Mouse (Mus musculus) adipocyte (in vitro differentiated cells): ENCODE measurements at regions not wholly inside any gene's neighbourhood (a gene's known extent, or its start where the extent isn't known, plus 50 kb on each side); places are given as distances from the start of the nearest gene placed in this dataset.
"Not testable (repeated sequence)": the region's sequence is repeated elsewhere in the genome, so short reads cannot be mapped to it uniquely, and the experiment has no call there.

Source experiments
- DNase-seq: peaks from one replicate; pipeline ENCODE4 v3.0.0-alpha.2; 2016; ENCODE audit warnings: low spot score

GRCm38 (mm10) chr13:12726831-12727230 lies 73.0 kb downstream of the Prl2c3 start:
- peak; percentile 29 for DNase-seq

DNA sequence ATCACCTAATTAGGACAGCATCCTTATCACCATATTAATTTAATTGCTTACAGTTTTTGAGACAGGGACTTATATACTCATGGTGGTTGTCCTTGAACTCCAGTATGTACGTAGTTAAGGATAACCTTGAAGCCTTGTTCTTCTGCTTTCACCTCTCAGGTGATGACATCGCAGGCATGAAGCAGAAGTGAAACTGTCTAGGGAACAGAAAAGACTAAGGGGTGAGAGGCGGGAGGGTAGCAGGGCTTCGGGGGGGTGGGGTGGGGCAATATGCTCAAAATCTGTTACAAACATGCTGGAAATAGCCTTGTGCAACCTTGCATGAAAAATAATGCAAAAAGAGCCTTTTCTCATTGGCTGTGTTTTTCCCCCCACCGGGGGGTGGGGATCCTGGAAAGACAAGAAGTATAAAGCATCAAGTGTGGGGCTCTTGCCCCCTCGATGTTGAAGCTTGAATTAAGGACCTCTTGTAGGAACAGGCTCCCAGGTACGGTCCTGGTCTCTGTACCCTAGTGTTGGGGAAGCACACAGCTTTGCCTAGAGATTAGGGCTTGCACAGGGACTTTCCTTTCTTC lies 81.8 kb downstream of the Prl2c3 start:
- DNase-seq = not testable (repeated sequence)

- DNase-seq = no peak
Measured at GRCm38 (mm10) chr13:12711471-12712273, 88.2 kb downstream of the Prl2c3 start.

GRCm38 (mm10) chr13:12702804-12703612 lies 96.9 kb downstream of the Prl2c3 start:
- peak; percentile 70 for DNase-seq

GRCm38 (mm10) chr13:12702111-12702803 lies 97.6 kb downstream of the Prl2c3 start:
- not testable (repeated sequence) for DNase-seq

GRCm38 (mm10) chr13:12693593-12694118 lies 106.2 kb downstream of the Prl2c3 start:
- DNase-seq = not testable (repeated sequence)

DNA sequence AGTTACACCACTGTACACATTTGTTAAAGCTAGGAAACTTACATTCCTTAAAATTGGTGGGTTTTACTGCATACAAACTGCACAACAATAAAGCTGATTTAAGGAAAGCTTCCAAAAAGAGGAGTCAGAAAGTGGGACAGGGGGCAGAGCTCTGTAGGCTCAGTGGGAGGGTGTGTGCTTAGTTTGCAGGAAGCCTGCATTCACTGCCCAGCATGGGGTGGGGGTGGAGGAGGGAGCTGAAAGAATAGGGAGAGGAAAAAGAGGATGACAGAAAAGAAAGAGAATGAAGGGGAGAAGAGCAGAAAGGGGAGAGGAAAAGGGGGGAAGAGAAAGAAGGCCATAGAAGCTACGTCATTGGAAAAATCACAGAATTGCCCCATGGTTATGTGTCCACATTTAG lies 111.1 kb downstream of the Prl2c3 start:
- DNase-seq = not testable (repeated sequence)

DNA sequence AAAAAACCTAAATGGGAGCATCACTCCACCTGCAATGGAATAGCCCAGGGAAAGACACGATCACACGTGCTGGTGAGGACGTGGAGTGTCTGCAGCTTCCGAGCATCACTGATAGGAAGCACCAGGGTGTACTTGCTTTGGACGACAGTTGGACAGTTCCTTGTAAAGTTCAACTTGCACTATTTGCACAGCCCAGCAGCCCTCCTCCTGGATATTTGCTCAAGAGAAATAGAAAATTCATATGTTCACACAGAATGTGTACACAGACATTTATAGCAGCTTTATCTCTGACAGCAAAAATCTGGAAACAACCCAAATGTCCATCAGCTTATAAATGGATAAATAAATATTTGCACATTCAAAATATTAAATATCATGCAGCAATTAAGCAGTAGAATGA lies 111.7 kb downstream of the Prl2c3 start:
- not testable (repeated sequence) for DNase-seq

DNA sequence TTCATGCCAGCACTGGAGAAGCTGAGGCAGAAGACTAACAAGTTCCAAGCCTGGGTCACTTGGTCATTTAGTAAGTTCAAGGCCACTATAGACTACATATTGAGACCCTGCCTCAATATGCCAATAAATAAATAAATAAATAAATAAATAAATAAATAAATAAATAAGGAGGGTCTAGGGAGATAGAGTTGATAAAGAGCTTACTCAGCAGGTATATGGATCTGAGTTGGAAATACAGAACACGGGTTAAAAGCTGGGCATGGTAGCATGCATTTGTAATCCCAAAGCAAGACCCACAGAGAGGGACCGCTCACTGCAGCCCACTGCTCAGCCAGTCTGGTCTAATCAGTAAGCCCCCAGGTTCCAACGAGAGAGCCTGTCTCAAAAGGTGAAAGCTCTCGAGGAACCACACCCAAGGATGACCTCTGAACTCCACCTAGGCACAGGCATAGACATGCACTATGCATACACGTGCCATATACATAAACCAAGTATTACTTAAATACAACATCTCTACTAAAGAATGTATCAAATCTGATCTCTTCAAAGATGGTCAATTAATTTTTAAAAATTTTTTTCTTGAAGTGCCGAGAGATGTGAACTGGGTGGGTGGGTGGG lies 115.4 kb downstream of the Ero1lb start:
- DNase-seq = not testable (repeated sequence)

GRCm38 (mm10) chr13:12680283-12680953 lies 114.7 kb downstream of the Ero1lb start:
- DNase-seq = peak; percentile 64

DNA sequence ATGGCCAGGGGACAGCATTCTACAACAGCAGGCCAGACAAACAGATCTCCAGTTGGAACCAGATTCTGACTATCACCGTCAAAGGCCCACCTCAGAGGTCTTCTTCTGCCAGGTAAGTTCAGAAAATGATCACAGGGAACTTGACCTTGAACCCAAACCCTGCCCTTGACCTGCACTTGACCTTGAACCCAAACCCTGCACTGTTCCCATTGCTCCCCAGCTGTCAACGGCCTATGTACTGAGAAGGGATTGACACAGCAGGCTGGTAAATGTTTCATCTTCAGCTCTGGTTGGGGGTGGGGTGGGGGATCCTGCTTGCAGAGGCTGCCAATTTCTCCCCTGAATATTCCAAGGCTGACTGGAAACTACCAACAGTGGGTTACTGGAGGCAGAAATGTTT lies 111.7 kb downstream of the Ero1lb start:
- DNase-seq = no peak

DNA sequence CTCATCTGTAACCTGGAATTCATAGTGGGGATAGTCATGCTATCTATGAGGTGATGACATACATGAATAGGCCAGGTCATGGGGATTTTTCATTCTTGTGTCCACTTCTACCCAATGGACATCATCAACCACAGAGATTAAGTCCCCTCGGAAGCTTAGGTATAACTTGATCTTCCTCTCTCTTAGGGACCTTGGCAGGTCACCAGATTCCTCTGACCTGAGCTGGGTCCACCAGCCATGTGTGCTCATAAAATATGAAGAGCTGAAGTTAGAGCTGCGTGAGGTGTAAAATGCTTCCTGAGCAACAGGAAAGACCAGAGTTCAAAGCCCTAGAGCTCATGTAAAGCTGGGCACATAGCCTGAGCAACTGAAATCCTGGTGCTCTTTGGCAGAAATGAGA lies 105.3 kb downstream of the Ero1lb start:
- not testable (repeated sequence) for DNase-seq

GRCm38 (mm10) chr13:12668742-12669141 lies 103.1 kb downstream of the Ero1lb start:
- DNase-seq = not testable (repeated sequence)

GRCm38 (mm10) chr13:12667727-12668665 lies 102.3 kb downstream of the Ero1lb start:
- not testable (repeated sequence) for DNase-seq

DNA sequence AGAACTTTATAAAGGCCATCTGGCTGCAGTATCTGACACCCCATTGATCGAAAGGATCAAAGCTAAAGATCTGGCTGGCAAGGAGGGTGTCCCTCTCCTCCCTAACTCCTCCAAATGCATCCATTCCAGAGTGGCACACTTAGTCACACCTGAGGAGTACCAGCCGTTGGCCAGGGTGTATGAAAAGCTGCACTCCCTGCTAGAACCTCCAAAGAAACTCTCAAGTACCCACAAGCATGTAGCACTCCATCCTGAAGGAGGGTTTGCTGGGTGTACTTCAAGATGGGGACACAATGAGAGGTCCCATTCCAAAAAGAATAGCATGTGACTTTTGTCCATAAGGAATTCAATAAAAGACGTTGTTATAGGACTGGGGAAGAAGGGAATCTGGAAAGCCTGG lies 100.4 kb downstream of the Ero1lb start:
- not testable (repeated sequence) for DNase-seq
